Mouse (Mus musculus) left cerebral cortex, adult 11 months (tissue): ENCODE measurements around the gene Slc46a3.

ENCODE experiments used
- DNase-seq: peaks from one replicate; pipeline ENCODE4 v3.0.0; 2022; ENCODE audit warnings: low spot score

The Slc46a3 gene

DNA sequence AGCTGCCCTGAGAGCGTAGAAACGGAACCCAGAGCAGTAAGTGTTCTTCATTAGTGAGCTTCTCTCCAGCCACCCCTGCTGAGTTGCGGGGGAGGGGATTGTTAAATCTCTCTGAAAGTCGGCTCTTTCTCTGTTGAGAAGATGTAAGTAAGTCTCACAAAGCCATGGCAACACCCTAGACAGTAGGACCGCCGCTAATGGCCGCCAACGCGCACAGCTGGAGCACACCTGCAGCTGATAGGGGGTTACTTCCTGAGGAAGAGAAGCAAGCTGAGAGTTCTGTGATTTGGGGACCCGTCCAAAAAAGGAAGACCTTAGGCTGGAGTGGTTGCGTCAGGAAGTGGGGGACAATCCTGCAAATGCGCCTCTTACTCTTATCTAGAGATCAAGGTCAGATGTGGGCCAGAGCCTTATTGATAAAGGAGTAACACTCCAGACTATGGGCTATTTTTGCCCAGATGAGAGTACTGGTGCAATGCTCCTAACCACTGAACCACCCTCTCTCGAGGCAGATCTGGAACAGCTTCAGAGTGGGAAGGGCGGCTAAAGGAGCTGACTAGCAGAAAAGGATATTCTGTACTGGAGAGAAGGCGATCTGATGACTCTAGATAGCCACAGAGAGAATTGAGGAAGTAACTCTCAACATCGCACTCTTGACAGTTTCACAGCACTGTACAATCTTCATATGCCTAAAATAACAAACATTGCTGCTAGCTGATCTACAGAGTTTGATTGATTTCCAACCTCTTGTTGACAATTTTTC, 1.0 kb upstream of the Slc46a3 start:
- DNase-seq = no peak

- no peak for DNase-seq
These were observed 705 bp downstream of the Slc46a3 start for GRCm38 (mm10) chr5:147893766-147894454.

GRCm38 (mm10) chr5:147893143-147893542, 1.5 kb downstream of the Slc46a3 start:
- DNase-seq = no peak

DNA sequence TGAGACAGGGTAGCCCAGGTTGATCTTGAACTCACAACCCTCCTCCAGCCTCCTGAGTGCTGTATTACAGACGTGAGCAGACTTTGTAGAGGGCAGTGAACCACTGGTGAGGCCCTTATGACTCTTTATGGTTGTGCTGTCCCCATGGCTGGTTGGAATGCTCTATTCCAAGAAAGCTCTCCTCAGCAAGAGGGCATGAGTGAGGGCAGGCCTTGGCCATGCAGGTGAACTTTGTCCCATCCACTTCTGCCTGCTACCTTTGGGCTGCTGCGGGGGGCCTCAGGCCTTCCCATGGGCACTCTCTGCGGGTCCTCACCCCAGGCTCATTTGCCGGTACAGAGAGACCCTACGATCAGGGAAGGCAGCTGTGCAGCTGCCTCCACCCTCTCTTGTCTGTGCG, 1.9 kb downstream of the Slc46a3 start:
- DNase-seq = no peak

DNA sequence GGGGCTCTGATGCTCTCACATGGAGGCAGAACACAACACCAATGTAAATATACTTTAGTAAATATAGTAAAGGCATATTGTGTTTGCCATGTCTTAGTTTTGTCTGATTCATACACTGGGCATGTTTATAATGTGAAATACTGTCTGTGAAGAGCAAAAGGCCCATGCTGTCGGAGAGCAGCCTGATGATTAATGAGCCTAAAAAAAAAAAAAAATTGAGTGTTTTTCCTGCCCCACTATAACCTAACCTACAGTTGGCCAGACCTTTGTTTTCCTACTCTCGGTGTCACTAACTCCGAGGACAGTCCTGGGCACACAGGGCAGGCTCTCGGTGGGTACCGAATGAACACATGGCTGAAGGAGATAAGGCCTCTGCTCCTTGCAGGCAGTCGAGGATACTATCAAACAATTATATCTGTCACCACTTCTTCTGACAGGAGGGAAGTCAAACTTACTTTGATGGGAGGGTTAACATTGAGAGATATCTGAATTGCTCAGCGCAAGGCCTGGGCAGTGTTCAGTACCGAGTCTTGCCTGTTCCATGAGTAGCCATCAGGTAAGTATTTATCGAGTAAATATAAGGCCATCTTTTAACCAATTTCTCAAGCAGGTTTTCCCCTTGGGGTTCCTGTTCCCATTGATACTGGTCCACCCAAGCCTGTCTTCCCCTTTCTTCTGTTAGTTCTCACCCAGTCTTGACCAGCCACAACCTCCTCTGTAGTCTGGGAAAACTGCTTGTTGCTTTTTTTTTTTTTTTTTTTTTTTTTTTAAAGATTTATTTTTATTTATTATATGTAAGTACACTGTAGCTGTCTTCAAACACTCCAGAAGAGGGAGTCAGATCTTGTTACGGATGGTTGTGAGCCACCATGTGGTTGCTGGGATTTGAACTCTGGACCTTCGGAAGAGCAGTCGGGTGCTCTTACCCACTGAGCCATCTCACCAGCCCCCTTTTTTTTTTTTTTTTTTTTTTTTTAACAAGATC, 6.0 kb downstream of the Slc46a3 start:
- no peak for DNase-seq

GRCm38 (mm10) chr5:147883581-147883980, 11.0 kb downstream of the Slc46a3 start:
- DNase-seq = no peak

GRCm38 (mm10) chr5:147879971-147880682, 14.5 kb downstream of the Slc46a3 start:
- no peak for DNase-seq

GRCm38 (mm10) chr5:147877520-147877919, 17.1 kb downstream of the Slc46a3 start:
- no peak for DNase-seq

- DNase-seq = no peak
These were observed 19.4 kb downstream of the Slc46a3 start for GRCm38 (mm10) chr5:147875210-147875609.

- DNase-seq = no peak
These were observed 20.0 kb downstream of the Slc46a3 start for GRCm38 (mm10) chr5:147874491-147875065.

DNA sequence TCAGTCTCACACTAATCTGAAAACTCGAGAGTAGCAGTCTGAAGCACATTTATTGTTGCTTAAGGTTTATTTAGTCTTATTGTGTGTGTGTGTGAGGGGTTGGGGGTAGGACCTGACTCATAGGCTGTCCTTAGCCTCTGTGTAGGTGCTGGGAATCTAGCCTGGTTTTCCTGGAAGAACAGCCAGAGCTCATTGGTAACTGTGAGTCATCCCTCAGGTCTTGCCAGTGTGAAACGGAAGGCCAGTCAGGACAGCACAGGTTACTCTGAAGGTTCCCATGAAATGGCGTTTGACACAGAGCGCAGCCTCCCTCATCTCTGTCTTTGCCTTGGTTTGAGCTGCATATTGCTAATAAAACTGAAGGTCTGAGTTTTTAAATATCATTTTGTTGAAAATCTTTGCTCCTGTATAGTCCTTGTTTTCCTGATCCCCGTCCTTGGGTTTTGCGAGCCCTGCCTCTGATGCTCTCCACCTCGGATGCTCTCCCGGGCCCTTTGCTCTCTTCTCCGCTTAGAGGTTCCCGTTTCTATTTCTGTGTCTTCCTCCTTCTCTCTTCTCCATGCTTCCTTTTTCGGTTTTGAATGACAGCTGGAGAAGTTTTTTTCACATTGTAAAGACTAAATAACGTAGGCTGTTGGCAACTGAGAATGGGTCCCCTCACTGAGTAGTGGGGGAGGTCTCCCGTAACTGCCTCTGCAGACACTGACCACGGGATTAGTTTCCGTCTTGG, 23.4 kb downstream of the Slc46a3 start:
- DNase-seq = no peak

DNA sequence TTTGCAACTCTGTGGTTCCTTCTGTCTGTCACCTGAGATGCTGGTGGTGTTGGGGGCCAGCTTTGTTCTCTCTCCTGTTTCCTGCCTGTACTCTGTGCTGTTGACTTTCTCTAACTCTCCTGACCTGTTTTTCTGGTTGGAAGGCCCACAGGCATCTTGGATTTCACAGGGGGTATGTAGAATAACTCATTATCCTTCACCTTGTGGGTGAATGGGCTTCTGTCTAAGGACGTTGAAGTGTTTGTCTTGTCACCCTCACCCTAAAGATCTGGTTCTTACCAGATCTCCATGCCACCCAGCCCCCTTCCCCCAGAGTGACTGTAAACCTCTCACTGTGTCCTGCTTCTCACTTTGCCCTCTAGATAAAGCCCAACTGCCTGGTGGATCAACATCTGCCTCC, 24.3 kb downstream of the Slc46a3 start:
- no peak for DNase-seq

- DNase-seq = no peak
These were observed 25.0 kb downstream of the Slc46a3 start for GRCm38 (mm10) chr5:147869568-147869967.

- no peak for DNase-seq
These were observed 25.9 kb downstream of the Slc46a3 start for GRCm38 (mm10) chr5:147868674-147869073.

DNA sequence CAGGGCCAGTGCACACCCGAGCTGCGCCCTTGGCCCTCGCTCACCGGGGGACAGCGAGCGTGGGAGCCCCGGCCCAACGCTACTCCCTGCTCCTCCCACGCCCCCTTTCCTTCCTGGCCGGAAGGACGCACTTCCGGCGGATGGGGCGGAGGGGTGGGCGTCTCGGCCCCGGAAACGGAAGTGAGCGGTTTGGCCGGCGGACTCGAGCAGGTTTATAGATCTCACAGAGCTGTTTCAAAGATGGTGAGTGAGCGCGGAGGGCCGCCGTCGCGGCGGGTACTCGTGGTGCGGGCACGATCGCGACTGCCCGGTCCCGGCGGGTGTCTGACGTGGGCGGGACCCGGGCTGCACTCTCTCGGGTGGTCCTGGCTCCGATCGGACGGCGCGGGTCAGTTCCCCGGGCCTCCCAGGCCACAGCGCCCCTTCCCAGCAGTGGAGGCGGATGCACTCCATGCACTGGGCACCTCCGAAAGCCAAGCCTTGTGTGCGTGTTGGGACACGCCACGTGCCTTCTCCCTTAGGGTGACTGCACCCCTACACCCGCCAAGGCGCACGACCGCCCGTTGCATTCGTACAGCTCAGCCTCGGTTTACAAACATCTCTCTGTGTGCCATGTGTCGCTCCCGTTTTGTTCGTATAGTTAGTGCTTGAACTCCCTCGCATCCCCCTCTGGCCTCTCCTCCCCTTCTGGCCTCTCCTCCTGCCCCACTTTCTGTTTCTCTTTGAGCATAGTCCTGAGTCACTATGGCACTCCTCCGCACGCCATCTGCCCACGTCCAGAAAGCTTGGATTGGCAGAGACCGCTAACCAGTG, 34.0 kb downstream of the Slc46a3 start, which contains the start of gene Pomp:
Gene Pomp (plus strand): TSS at position 13 of the 813 bp plus-strand sequence.
- DNase-seq = peak; percentile 89

DNA sequence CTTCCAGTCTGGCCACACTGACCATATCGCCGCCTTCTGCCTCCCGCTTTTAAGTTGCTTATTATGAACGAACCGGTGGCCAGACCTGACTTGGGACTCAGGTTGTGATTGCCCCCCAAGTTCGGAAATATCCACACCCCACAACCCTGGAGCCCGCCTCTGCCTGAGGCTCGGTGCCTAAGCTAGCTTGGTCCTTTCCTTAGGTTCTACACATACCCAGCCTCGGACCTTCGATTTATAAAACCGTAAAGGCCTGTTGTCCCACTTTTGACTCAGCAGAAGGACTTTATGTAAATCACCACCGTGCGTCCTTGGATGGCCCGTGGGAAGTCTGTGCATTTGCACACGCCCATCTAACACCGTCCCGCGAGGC, 34.6 kb downstream of the Slc46a3 start:
- DNase-seq = no peak

DNA sequence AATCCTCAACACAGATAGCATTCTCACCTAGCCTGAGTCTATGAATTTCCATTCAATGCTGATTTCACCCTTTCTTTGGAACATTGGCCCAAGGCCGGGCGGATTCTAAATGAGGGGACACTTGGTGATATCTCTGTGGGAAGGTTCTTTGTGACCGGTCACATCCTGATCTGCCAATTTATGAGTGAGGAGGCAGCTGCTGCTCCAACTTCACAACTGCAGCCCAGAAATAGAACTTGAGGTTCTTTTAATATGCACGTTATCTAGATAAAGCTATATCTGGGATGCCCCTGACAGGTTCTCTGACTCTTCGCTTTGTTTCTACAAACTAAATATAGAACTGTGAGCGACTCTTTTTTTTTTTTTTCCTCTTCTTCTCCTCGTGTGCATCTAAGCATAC, 44.4 kb downstream of the Slc46a3 start:
- no peak for DNase-seq

DNA sequence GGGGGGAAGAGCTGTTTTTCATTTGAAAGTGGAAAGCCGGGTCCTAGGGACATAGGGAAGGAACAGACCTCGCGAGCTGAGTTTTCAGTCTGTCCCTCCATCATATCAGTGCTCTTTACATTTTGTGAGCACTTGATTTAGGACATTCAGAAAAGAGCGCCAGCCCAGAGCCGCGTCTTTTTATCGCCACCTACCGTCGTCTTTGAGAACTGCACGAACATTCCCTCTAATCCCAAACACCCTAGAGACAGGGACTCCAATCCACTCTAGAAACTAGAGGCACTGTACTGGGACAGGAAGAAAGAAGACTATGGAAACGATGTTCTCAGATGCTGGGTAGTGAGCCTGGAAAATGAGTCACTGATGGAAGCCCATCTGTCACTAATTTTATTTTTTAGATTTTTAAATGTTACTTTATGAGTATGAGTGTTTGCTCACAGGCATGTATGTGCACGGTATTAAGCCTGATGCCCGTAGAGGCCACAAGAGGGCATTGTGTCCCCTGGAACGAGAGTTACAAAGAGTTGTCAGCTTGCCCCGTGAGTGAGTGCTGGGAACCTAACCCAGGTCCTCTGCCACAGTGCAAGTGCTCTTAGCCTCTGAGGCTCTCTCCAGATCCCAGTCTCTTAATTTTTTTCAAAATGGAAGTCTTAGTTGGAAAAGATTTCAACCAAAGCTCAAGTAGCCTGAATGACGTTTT, 46.3 kb downstream of the Slc46a3 start:
- no peak for DNase-seq

DNA sequence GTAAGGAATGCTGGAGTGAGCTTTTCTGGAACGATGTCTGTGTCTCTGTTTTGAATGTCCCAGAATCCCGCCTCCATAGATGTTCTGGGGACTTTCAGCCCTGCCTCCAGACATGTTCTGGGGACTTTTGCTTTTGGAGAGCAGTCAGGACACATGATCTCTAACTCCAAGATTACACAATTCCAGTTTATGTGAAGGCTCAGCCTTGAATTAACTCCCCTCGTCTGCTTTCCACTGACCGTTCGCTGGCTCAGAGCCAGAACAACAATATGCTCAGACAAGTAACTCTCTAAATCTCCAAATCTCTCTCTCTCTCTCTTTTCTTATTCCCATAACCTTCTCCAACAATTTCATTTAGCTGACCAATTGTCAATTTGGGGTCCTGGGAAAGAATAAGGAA, 47.3 kb downstream of the Slc46a3 start:
- DNase-seq = no peak
